Mouse (Mus musculus) adrenal gland, postnatal 14 days (tissue): ENCODE results near the gene Scgb1b15. TPM values are rescaled to one million over a fixed set of nuclear protein-coding genes. Genes with fewer than 3 reads are reported as not detected.
"Not testable (repeated sequence)": the region's sequence is repeated elsewhere in the genome, so short reads cannot be mapped to it uniquely, and the experiment has no call there.

Experiments
- DNase-seq: peaks from one replicate; pipeline ENCODE4 v3.0.0; 2021; ENCODE audit warnings: mixed read lengths
- long read RNA-seq, 2 experiments: library from polyadenylated mRNA; stranded (forward); transcript quantifications; one replicate each; pipeline ENCODE4 v2.0.0; 2021
- total RNA-seq: library from RNA; stranded (reverse); gene quantifications from 2 replicates; pipeline ENCODE4 v1.2.3, GENCODE M21; 2021

The Scgb1b15 gene
- not detected in 2 replicates for total RNA-seq
- long read RNA-seq, experiment 1 = 0 reads
- long read RNA-seq, experiment 2 = 0 reads

DNA sequence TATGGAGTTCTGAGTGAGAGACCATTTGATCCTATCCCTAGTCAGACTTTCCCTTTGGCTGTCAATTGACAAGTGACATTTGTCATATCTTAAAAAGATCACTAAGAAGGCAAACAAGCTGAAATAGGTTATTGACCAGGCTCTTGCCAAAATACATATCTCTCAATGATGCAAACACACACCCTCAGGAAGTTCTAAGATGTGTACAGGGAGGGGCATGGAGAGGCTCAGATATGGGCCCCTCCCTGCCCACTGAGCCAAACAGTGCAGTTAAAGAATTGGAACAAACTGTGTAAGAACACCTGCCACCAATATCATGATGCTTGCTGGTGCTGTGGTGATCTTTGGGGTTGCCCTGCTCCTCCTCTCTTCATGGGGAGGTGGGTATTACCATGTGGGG, at the start of gene Scgb1b15:
Gene Scgb1b15 (plus strand): TSS at position 301 of the 400 bp plus-strand sequence.
- not testable (repeated sequence) for DNase-seq

DNA sequence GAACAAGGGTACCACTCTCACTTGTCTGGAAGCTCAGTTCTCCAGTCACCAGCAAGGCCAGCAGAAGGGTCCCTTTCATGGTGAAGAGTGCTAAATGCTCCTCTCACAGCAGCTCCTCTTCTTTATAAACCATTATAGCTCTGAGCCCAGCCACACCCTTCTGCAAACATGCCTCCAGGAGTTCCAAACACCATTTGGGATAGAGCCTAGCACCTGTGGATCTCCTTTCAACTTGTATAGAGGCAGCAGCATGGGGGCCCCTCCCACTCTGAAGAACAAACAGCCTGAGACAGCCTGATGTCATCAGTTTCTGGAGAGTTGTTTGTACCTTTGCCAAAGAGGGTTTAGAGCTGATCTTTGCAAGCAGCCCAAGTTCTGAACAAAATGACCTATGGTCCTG, 6.8 kb upstream of the Scgb1b15 start, which contains the start of gene Scgb2b15:
Gene Scgb2b15 (minus strand): TSS at position 101 of the 400 bp plus-strand sequence.
- DNase-seq = not testable (repeated sequence)

Other genes starting within 250 kb of the Scgb1b15 start
- gene Scgb2b15, start 6.9 kb upstream of the Scgb1b15 start, total RNA-seq = not detected in 2 replicates
- not detected in 2 replicates for gene Scgb2b17, start 220.0 kb downstream of the Scgb1b15 start, total RNA-seq
- not detected in 2 replicates for gene Scgb1b17, start 226.9 kb downstream of the Scgb1b15 start, total RNA-seq